Mouse (Mus musculus) CH12.LX (cell line): ENCODE data around the gene Speer4f2. TPM values are rescaled to one million over a fixed set of nuclear protein-coding genes. Genes with fewer than 3 reads are reported as not detected.

Experiments used
- DNase-seq: peaks from one replicate; pipeline ENCODE4 v3.0.0-alpha.2; 2013; ENCODE audit errors: extremely low read depth
- H3K27ac ChIP-seq: 2 replicates; pipeline ENCODE4 v1.5.1; 2012; ENCODE audit warnings: low read depth, mild to moderate bottlenecking, control low read depth, moderate library complexity; ENCODE audit not compliant: insufficient read depth
- H3K27me3 ChIP-seq: replicated peaks from 2 replicates; pipeline ENCODE3; 2012; ENCODE audit warnings: inconsistent platforms
- H3K36me3 ChIP-seq, 2 experiments: replicated peaks in 1 of 2; 2 replicates each; pipeline versions ENCODE3 to v1.6.1; 2012; ENCODE audit warnings: inconsistent platforms in 1 of 2, low read length in 1 of 2, mild to moderate bottlenecking in 1 of 2, mixed read lengths in 1 of 2, moderate library complexity in 1 of 2; ENCODE audit not compliant: control insufficient read depth in 1 of 2, insufficient read depth in 1 of 2
- H3K4me1 ChIP-seq, 2 experiments: 2 replicates each; pipeline ENCODE4 v1.6.1; 2012; ENCODE audit warnings: inconsistent platforms in 1 of 2, moderate library complexity in 1 of 2; ENCODE audit not compliant: insufficient read depth in 2 of 2, control insufficient read depth in 1 of 2
- H3K4me2 ChIP-seq: 2 replicates; pipeline ENCODE4 v1.6.1; 2012; ENCODE audit warnings: low read depth, mild to moderate bottlenecking, control low read depth; ENCODE audit not compliant: poor library complexity, insufficient read depth, severe bottlenecking
- H3K4me3 ChIP-seq, 3 experiments: fragments of 150-350 bp in 1 of 3; sonication (generic) in 1 of 3; replicated peaks in 1 of 3; 2 replicates each; pipeline versions ENCODE3 to v1.5.1; 2011 to 2012; ENCODE audit warnings: low read depth in 2 of 3, low read length in 2 of 3, mild to moderate bottlenecking in 2 of 3, moderate library complexity in 2 of 3, control low read depth in 1 of 3, improper control_type of control experiment in 1 of 3, inconsistent platforms in 1 of 3, mixed read lengths in 1 of 3; ENCODE audit not compliant: poor library complexity in 1 of 3
- H3K79me2 ChIP-seq: replicated peaks from 2 replicates; pipeline ENCODE4 v1.6.1; 2012; ENCODE audit warnings: mild to moderate bottlenecking, moderate library complexity; ENCODE audit not compliant: control insufficient read depth, poor library complexity, insufficient read depth, severe bottlenecking; ENCODE audit errors: extremely low read depth
- H3K9ac ChIP-seq: 2 replicates; pipeline ENCODE4 v1.6.1; 2012; ENCODE audit warnings: low read depth, mild to moderate bottlenecking, control low read depth, moderate library complexity; ENCODE audit not compliant: insufficient read depth
- H3K9me3 ChIP-seq: replicated peaks from 2 replicates; pipeline ENCODE3; 2012; ENCODE audit warnings: low read length, inconsistent platforms, mixed read lengths
- BHLHE40 ChIP-seq: IDR thresholded peaks from 2 replicates; pipeline ENCODE4 v1.6.1; 2011; ENCODE audit warnings: mild to moderate bottlenecking, low read depth, low read length, improper control_type of control experiment
- CHD2 ChIP-seq: IDR thresholded peaks from 2 replicates; pipeline ENCODE4 v1.6.1; 2011; ENCODE audit warnings: low read length, improper control_type of control experiment
- CTCF ChIP-seq, 2 experiments: IDR thresholded peaks in 1 of 2; conservative IDR thresholded peaks in 1 of 2; 2 replicates each; pipeline ENCODE4 v1.5.1; 2011 to 2012; ENCODE audit warnings: low read depth in 2 of 2, low read length in 2 of 2, improper control_type of control experiment in 1 of 2, inconsistent platforms in 1 of 2, mild to moderate bottlenecking in 1 of 2, moderate library complexity in 1 of 2
- EP300 ChIP-seq: IDR thresholded peaks from 2 replicates; pipeline ENCODE4 v1.6.1; 2011; ENCODE audit warnings: low read length, improper control_type of control experiment
- ETS1 ChIP-seq: conservative IDR thresholded peaks from 2 replicates; pipeline ENCODE4 v1.6.1; 2012; ENCODE audit warnings: low read depth, mild to moderate bottlenecking, inconsistent platforms, low read length, improper control_type of control experiment, moderate library complexity
- HCFC1 ChIP-seq: IDR thresholded peaks from 2 replicates; pipeline ENCODE4 v1.6.1; 2012; ENCODE audit warnings: low read depth, mild to moderate bottlenecking, inconsistent platforms, low read length, improper control_type of control experiment
- JUND ChIP-seq: conservative IDR thresholded peaks from 2 replicates; pipeline ENCODE4 v1.6.1; 2011; ENCODE audit warnings: low read depth, low read length, improper control_type of control experiment
- KAT2A ChIP-seq: IDR thresholded peaks from 2 replicates; pipeline ENCODE4 v1.6.1; 2012; ENCODE audit warnings: low read length, improper control_type of control experiment, inconsistent platforms; ENCODE audit not compliant: insufficient replicate concordance
- MAZ ChIP-seq: IDR thresholded peaks from 2 replicates; pipeline ENCODE4 v1.6.1; 2012; ENCODE audit warnings: low read depth, mild to moderate bottlenecking, inconsistent platforms, low read length, improper control_type of control experiment, moderate library complexity
- MYC ChIP-seq: IDR thresholded peaks from 2 replicates; pipeline ENCODE4 v1.6.1; 2011; ENCODE audit warnings: low read depth, mild to moderate bottlenecking, improper control_type of control experiment, low read length
- NRF1 ChIP-seq: IDR thresholded peaks from 2 replicates; pipeline ENCODE4 v1.6.1; 2014; ENCODE audit warnings: low read depth, mild to moderate bottlenecking, inconsistent platforms, low read length, improper control_type of control experiment, moderate library complexity
- PAX5 ChIP-seq: IDR thresholded peaks from 2 replicates; pipeline ENCODE4 v1.6.1; 2012; ENCODE audit warnings: low read length, inconsistent platforms, mixed read lengths
- POLR2A ChIP-seq: IDR thresholded peaks from 2 replicates; pipeline ENCODE4 v1.6.1; 2011; ENCODE audit warnings: low read depth, mild to moderate bottlenecking, improper control_type of control experiment, low read length
- POLR2AphosphoS2 ChIP-seq: IDR thresholded peaks from 2 replicates; pipeline ENCODE4 v1.6.1; 2011; ENCODE audit warnings: low read depth, low read length, improper control_type of control experiment
- RAD21 ChIP-seq: IDR thresholded peaks from 2 replicates; pipeline ENCODE4 v1.6.1; 2011; ENCODE audit warnings: low read depth, mild to moderate bottlenecking, low read length, improper control_type of control experiment, moderate library complexity
- RCOR1 ChIP-seq: conservative IDR thresholded peaks from 2 replicates; pipeline ENCODE4 v1.6.1; 2012; ENCODE audit warnings: low read depth, mild to moderate bottlenecking, inconsistent platforms, low read length, improper control_type of control experiment
- SMC3 ChIP-seq: IDR thresholded peaks from 2 replicates; pipeline ENCODE4 v1.6.1; 2011; ENCODE audit warnings: low read depth, low read length, improper control_type of control experiment
- TBP ChIP-seq: conservative IDR thresholded peaks from 2 replicates; pipeline ENCODE4 v1.6.1; 2011; ENCODE audit warnings: low read depth, low read length, improper control_type of control experiment
- TCF12 ChIP-seq: IDR thresholded peaks from 2 replicates; pipeline ENCODE4 v1.6.1; 2014; ENCODE audit warnings: low read depth, mild to moderate bottlenecking, inconsistent platforms, low read length, improper control_type of control experiment
- UBTF ChIP-seq: IDR thresholded peaks from 2 replicates; pipeline ENCODE4 v1.6.1; 2012; ENCODE audit warnings: low read depth, mild to moderate bottlenecking, inconsistent platforms, low read length, improper control_type of control experiment, moderate library complexity
- USF1 ChIP-seq: IDR thresholded peaks from 2 replicates; pipeline ENCODE4 v1.6.1; 2014; ENCODE audit warnings: low read depth, mild to moderate bottlenecking, inconsistent platforms, low read length, improper control_type of control experiment
- ZKSCAN1 ChIP-seq: IDR thresholded peaks from 2 replicates; pipeline ENCODE4 v1.6.1; 2012; ENCODE audit warnings: low read depth, inconsistent platforms, low read length, improper control_type of control experiment, borderline replicate concordance
- ZMIZ1 ChIP-seq: IDR thresholded peaks from 2 replicates; pipeline ENCODE4 v1.6.1; 2012; ENCODE audit warnings: low read depth, mild to moderate bottlenecking, inconsistent platforms, low read length, improper control_type of control experiment
- dilution Hi-C: fragments of 300-500 bp; cut with MboI; formaldehyde crosslinking; loops from 2 replicates; pipeline ENCODE4 v1.14.3; 2020; ENCODE audit warnings: low sequenced_read_pairs; ENCODE audit not compliant: extremely low pct_unique_long_range_greater_than_20kb, extremely low pct_ligation_motif_present
- in situ Hi-C: fragments of 300-500 bp; cut with MboI; formaldehyde crosslinking; loops from 3 replicates; pipeline ENCODE4 v1.14.3; 2019; ENCODE audit warnings: low sequenced_read_pairs, low pct_ligation_motif_present, low pct_unique_long_range_greater_than_20kb, mixed read lengths
- polyA plus RNA-seq: library from polyadenylated mRNA; unstranded; fragments of >175 nt; gene quantifications from 2 replicates; pipeline ENCODE4 v1.2.1, GENCODE M21; 2012; ENCODE audit warnings: low read depth; ENCODE audit not compliant: insufficient read length
- total RNA-seq, 2 experiments: library from RNA; depleted of rRNA; stranded (reverse); fragments of 300-350 nt in 1 of 2; fragments of >200 nt in 1 of 2; gene quantifications; 2 replicates each; pipeline ENCODE4 v1.2.3; 2012 to 2014

Gene Speer4f2
- total and polyA plus RNA-seq, 3 experiments, result not detected

GRCm38 (mm10) chr5:17400571-17400970, 27.6 kb downstream of the Speer4f2 start:
- no peaks in the 10 kb centered on the region for H3K9me3 ChIP-seq
- H3K4me3 ChIP-seq, result no peak overlapping the region
- H3K27ac ChIP-seq, result no peak overlapping the region
- H3K27me3 ChIP-seq, result no peaks in the 10 kb centered on the region
- TF ChIP-seq POLR2AphosphoS2 (no peak), PAX5 (no peak), MYC (no peak), KAT2A (no peak), ZKSCAN1 (no peak), MAZ (no peak), CHD2 (no peak), USF1 (no peak), TCF12 (no peak), POLR2A (no peak), UBTF (no peak), RCOR1 (no peak), JUND (no peak), RAD21 (no peak), NRF1 (no peak), BHLHE40 (no peak), EP300 (no peak), CTCF (conservative IDR thresholded peaks at IDR 0.05 in 1 of 2, IDR thresholded peaks at IDR 0.05 in 1 of 2; ENCODE audit: low read depth in 2 of 2, low read length in 2 of 2) (no peak), TBP (no peak), SMC3 (no peak)
- H3K4me2 ChIP-seq, result no peak overlapping the region
- H3K36me3 ChIP-seq, result no peaks in the 10 kb centered on the region
- DNase-seq, result no peak
- no peaks in the 10 kb centered on the region for H3K79me2 ChIP-seq
- in situ Hi-C loops, result no loop called here
- H3K4me1 ChIP-seq, result peaks cover 3 to 6% of the 10 kb centered on the region in 2 experiments; a peak in 3 of 4 replicates
- dilution Hi-C loops, result no loop called here
- H3K9ac ChIP-seq, result no peak overlapping the region

- dilution Hi-C loops (no loop called here), in situ Hi-C loops (no loop called here)
- Histone ChIP-seq H3K9me3 (no peaks in the 10 kb centered on the region), H3K27me3 (no peaks in the 10 kb centered on the region), H3K27ac (no peak overlapping the region), H3K4me3 (no peak overlapping the region), H3K4me1 (peaks cover 3 to 6% of the 10 kb centered on the region in 2 experiments; a peak in 3 of 4 replicates), H3K4me2 (no peak overlapping the region), H3K79me2 (no peaks in the 10 kb centered on the region), H3K9ac (no peak overlapping the region)
- no peak for DNase-seq
- no peak for TF ChIP-seq ZMIZ1
- no peak for TF ChIP-seq RCOR1
- no peak for TF ChIP-seq ETS1
- TF ChIP-seq RAD21, result no peak
- no peak for TF ChIP-seq TBP
- no peak for TF ChIP-seq HCFC1
- TF ChIP-seq, all 38 proteins: peak for 0
- H3K36me3 ChIP-seq, result no peaks in the 10 kb centered on the region
Observed at GRCm38 (mm10) chr5:17401206-17402077, 28.5 kb downstream of the Speer4f2 start.
